Mouse (Mus musculus): ENCODE measurements around the gene Akna. TPM values are rescaled to one million over a fixed set of nuclear protein-coding genes. Genes with fewer than 3 reads are reported as not detected.

Akna gene
- polyA plus RNA-seq, 2 experiments: 2.2 to 2.4 TPM

GRCm38 (mm10) chr4:63431098-63431497 lies 27.9 kb upstream of the Akna start:
- ATAC-seq (ENCODE audit: insufficient read depth) (no peak), DNase-seq (ENCODE audit: low read depth in 3 of 3, low spot score in 3 of 3) (no peak)
- H3K27ac ChIP-seq: no peak overlapping the region
- H3K36me3 ChIP-seq (replicated peaks; ENCODE audit: control insufficient read depth, insufficient read depth, low read depth): no peaks in the 10 kb centered on the region
- H3K4me1 ChIP-seq (replicated peaks; ENCODE audit: control insufficient read depth in 2 of 2, insufficient read depth in 2 of 2, low read length in 1 of 2): no peaks in the 10 kb centered on the region
- H3K9ac ChIP-seq (replicated peaks): no peak overlapping the region
- no peak overlapping the region for H3K4me3 ChIP-seq (ENCODE audit: insufficient read depth in 1 of 2, low read depth in 2 of 2, low read length in 2 of 2)
- no peaks in the 10 kb centered on the region for H3K27me3 ChIP-seq (ENCODE audit: control insufficient read depth, insufficient read depth, low read length)
- TF ChIP-seq CTCF (IDR thresholded peaks at IDR 0.05; ENCODE audit: low read depth): no peak
- no peak overlapping the region for H3K4me2 ChIP-seq (ENCODE audit: low read depth)
- WGBS (ENCODE audit: insufficient replicate concordance): 64% methylated on average over 5 of the region's 5 CpGs
- no peaks in the 10 kb centered on the region for H3K9me3 ChIP-seq (ENCODE audit: control insufficient read depth, low read length)

- no peak overlapping the region for H3K4me2 ChIP-seq (ENCODE audit: low read depth)
- H3K27me3 ChIP-seq (ENCODE audit: control insufficient read depth, insufficient read depth, low read length): no peaks in the 10 kb centered on the region
- H3K27ac ChIP-seq: no peak overlapping the region
- H3K9me3 ChIP-seq (ENCODE audit: control insufficient read depth, low read length): no peaks in the 10 kb centered on the region
- H3K4me3 ChIP-seq (ENCODE audit: insufficient read depth in 1 of 2, low read depth in 2 of 2, low read length in 2 of 2): no peak overlapping the region
- H3K4me1 ChIP-seq (replicated peaks; ENCODE audit: control insufficient read depth in 2 of 2, insufficient read depth in 2 of 2, low read length in 1 of 2): no peaks in the 10 kb centered on the region
- DNase-seq (ENCODE audit: low read depth in 3 of 3, low spot score in 3 of 3): no peak
- no peak for ATAC-seq (ENCODE audit: insufficient read depth)
- no peaks in the 10 kb centered on the region for H3K36me3 ChIP-seq (replicated peaks; ENCODE audit: control insufficient read depth, insufficient read depth, low read depth)
- TF ChIP-seq EP300 (IDR thresholded peaks at IDR 0.05; ENCODE audit: low read depth) (no peak), CTCF (IDR thresholded peaks at IDR 0.05; ENCODE audit: low read depth) (no peak)
- no peak overlapping the region for H3K9ac ChIP-seq (replicated peaks)
- WGBS (ENCODE audit: insufficient replicate concordance): 24% methylated on average over 3 of the region's 3 CpGs
Observed at GRCm38 (mm10) chr4:63430357-63430756, 27.2 kb upstream of the Akna start.

GRCm38 (mm10) chr4:63426308-63426707 lies 23.2 kb upstream of the Akna start:
- H3K36me3 ChIP-seq (replicated peaks; ENCODE audit: control insufficient read depth, insufficient read depth, low read depth): no peaks in the 10 kb centered on the region
- no peak overlapping the region for H3K9ac ChIP-seq (replicated peaks)
- no peaks in the 10 kb centered on the region for H3K4me1 ChIP-seq (replicated peaks; ENCODE audit: control insufficient read depth in 2 of 2, insufficient read depth in 2 of 2, low read length in 1 of 2)
- 62% methylated on average over 8 of the region's 8 CpGs for WGBS (ENCODE audit: insufficient replicate concordance)
- H3K4me2 ChIP-seq (ENCODE audit: low read depth): no peak overlapping the region
- no peaks in the 10 kb centered on the region for H3K27me3 ChIP-seq (ENCODE audit: control insufficient read depth, insufficient read depth, low read length)
- no peak overlapping the region for H3K27ac ChIP-seq
- H3K9me3 ChIP-seq (ENCODE audit: control insufficient read depth, low read length): no peaks in the 10 kb centered on the region
- TF ChIP-seq CTCF (IDR thresholded peaks at IDR 0.05; ENCODE audit: low read depth) (no peak), EP300 (IDR thresholded peaks at IDR 0.05; ENCODE audit: low read depth) (no peak)
- ATAC-seq (ENCODE audit: insufficient read depth) (no peak), DNase-seq (ENCODE audit: low read depth in 3 of 3, low spot score in 3 of 3) (no peak)
- H3K4me3 ChIP-seq (ENCODE audit: insufficient read depth in 1 of 2, low read depth in 2 of 2, low read length in 2 of 2): no peak overlapping the region

DNA sequence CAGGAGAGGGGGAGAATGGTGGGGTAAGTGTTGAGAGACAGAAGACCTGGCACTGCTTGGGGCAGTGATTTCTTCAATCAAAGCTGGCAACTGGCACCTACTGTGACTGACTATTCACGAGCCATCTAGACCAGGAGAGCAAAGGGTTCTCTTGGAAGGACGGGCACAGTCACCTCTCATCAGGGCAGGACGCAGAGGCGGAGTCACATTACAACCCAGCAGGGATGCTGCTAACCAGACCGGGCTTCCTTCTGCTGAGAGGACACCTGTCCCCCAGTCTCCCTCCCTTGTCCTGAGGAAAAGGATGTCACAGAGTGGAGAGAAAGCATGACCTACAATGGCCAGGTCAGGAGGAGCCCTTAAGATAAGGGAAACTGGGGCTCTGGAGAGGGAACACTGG lies 20.7 kb upstream of the Akna start:
- DNase-seq (ENCODE audit: low read depth in 3 of 3, low spot score in 3 of 3): no peak
- Histone ChIP-seq H3K4me1 (replicated peaks; ENCODE audit: control insufficient read depth in 2 of 2, insufficient read depth in 2 of 2, low read length in 1 of 2) (no peaks in the 10 kb centered on the region), H3K9me3 (ENCODE audit: control insufficient read depth, low read length) (no peaks in the 10 kb centered on the region), H3K36me3 (replicated peaks; ENCODE audit: control insufficient read depth, insufficient read depth, low read depth) (no peaks in the 10 kb centered on the region), H3K9ac (replicated peaks) (no peak overlapping the region), H3K4me2 (ENCODE audit: low read depth) (no peak overlapping the region), H3K27me3 (ENCODE audit: control insufficient read depth, insufficient read depth, low read length) (no peaks in the 10 kb centered on the region), H3K4me3 (ENCODE audit: insufficient read depth in 1 of 2, low read depth in 2 of 2, low read length in 2 of 2) (no peak overlapping the region), H3K27ac (no peak overlapping the region)
- 18% methylated on average over 5 of the region's 5 CpGs for WGBS (ENCODE audit: insufficient replicate concordance)
- no peak for ATAC-seq (ENCODE audit: insufficient read depth)
- TF ChIP-seq CTCF (IDR thresholded peaks at IDR 0.05; ENCODE audit: low read depth) (no peak), EP300 (IDR thresholded peaks at IDR 0.05; ENCODE audit: low read depth) (no peak)

DNA sequence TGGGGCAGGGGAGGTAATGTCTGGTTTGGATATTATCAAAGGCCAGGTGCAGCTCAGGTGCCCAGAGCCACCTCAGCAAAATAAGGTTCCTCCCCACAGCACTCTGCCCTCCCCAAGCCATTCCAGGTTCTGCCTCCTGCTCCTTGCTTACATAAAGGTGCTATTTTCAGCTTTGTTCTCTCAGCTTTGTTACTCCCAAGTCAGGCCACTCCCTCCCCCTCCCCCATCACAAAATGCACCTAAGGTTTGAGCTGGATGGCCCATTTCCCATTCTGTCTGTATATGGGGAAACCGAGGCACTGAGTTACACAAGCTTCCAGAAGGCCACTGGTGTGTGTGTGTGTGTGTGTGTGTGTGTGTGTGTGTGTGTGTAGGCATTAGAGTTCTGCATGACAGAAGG lies 20.1 kb upstream of the Akna start:
- Histone ChIP-seq H3K4me3 (ENCODE audit: insufficient read depth in 1 of 2, low read depth in 2 of 2, low read length in 2 of 2) (no peak overlapping the region), H3K27ac (no peak overlapping the region), H3K27me3 (ENCODE audit: control insufficient read depth, insufficient read depth, low read length) (no peaks in the 10 kb centered on the region), H3K9me3 (ENCODE audit: control insufficient read depth, low read length) (no peaks in the 10 kb centered on the region), H3K36me3 (replicated peaks; ENCODE audit: control insufficient read depth, insufficient read depth, low read depth) (no peaks in the 10 kb centered on the region), H3K4me2 (ENCODE audit: low read depth) (no peak overlapping the region), H3K9ac (replicated peaks) (no peak overlapping the region), H3K4me1 (replicated peaks; ENCODE audit: control insufficient read depth in 2 of 2, insufficient read depth in 2 of 2, low read length in 1 of 2) (no peaks in the 10 kb centered on the region)
- no peak for TF ChIP-seq CTCF (IDR thresholded peaks at IDR 0.05; ENCODE audit: low read depth)
- TF ChIP-seq EP300 (IDR thresholded peaks at IDR 0.05; ENCODE audit: low read depth): no peak
- DNase-seq (ENCODE audit: low read depth in 3 of 3, low spot score in 3 of 3) (no peak), ATAC-seq (ENCODE audit: insufficient read depth) (no peak)
- 32% methylated on average over 1 of the region's 1 CpGs for WGBS (ENCODE audit: insufficient replicate concordance)
